ENCODE assay signal across 8 mouse cellular contexts in the genomic region with DNA sequence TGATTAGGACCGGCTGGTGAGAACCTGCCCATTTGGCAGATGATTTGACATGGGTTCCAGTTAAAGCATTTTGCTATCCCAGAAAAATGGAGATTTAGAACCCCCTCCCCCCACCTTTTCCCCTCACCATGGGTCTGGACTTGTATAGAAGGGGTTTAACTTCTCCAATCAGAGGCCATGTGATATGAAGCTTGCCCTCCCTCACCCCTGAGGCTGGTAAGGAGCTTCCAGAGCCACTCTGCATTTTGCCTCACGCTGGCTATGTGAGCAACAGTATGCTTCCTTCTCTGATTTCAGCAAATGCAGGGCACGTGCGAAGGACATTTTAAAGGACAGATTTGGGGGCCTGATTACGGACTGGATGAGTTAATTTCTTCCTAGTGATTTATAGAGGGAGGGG. TPM values are rescaled to one million over a fixed set of nuclear protein-coding genes. Genes with fewer than 3 reads are reported as not detected.
DNase-seq lines count a peak whose midpoint lies in the region; ATAC-seq and TF ChIP-seq lines count a peak whose summit lies in the region.

No protein-coding gene starts in this region.

- peaks cover 12% of the 10 kb centered on the region for H3K4me1 ChIP-seq in kidney, postnatal 0 days (replicated peaks; ENCODE audit: insufficient read depth, low read length)
- H3K4me1 ChIP-seq in embryonic fibroblast, embryonic 13.5 days (ENCODE audit: control insufficient read depth, insufficient read depth, low read length) = peaks cover 5% of the 10 kb centered on the region
- peaks cover 11% of the 10 kb centered on the region for H3K4me1 ChIP-seq in midbrain, embryonic 14.5 days (ENCODE audit: control insufficient read depth, insufficient read depth, low read length)

- no peaks in the 10 kb centered on the region for H3K9me3 ChIP-seq in kidney, postnatal 0 days (replicated peaks; ENCODE audit: low read length)
- H3K9me3 ChIP-seq in midbrain, embryonic 14.5 days (ENCODE audit: control insufficient read depth, low read length) = no peaks in the 10 kb centered on the region

- no peaks in the 10 kb centered on the region for H3K27me3 ChIP-seq in kidney, postnatal 0 days (ENCODE audit: insufficient read depth, low read length)
- H3K27me3 ChIP-seq in midbrain, embryonic 14.5 days (ENCODE audit: control insufficient read depth, insufficient read depth, low read length) = no peaks in the 10 kb centered on the region

- peak; percentile 16 for DNase-seq in embryo, embryonic 11 days
- no peak for DNase-seq in embryo, embryonic 9.5 days (ENCODE audit: extremely low spot score)
- DNase-seq in kidney, postnatal 0 days (ENCODE audit: low spot score) = no peak
- DNase-seq in kidney, adult 11 months = no peak
- no peak for DNase-seq in midbrain, embryonic 14.5 days
- no peak for DNase-seq in urinary bladder, postnatal 25 days (ENCODE audit: low spot score)
- no peak for DNase-seq in left cerebral cortex, adult 9 months (ENCODE audit: low spot score in 2 of 2)

- H3K27ac ChIP-seq in kidney, postnatal 0 days = no peak overlapping the region
- peak overlapping the region; percentile 13; the same call in 1 of the 2 replicates for H3K27ac ChIP-seq in embryonic fibroblast, embryonic 13.5 days (ENCODE audit: insufficient read depth, low read length)
- 0 out of 2 replicates have a peak overlapping the region, but pooled peaks have one; percentile 32 for H3K27ac ChIP-seq in midbrain, embryonic 14.5 days (replicated peaks; ENCODE audit: low read depth, low read length)

- TF ChIP-seq CTCF in kidney, postnatal 0 days (IDR thresholded peaks at IDR 0.05; ENCODE audit: low read depth) = no peak
- no peak for TF ChIP-seq CTCF in embryonic fibroblast, embryonic 13.5 days (IDR thresholded peaks at IDR 0.05; ENCODE audit: borderline replicate concordance, insufficient read depth, low read length)

- ATAC-seq in kidney, postnatal 0 days (replicated peaks; ENCODE audit: low FRiP score, low read depth) = peak; percentile 38
- ATAC-seq in midbrain, embryonic 14.5 days (ENCODE audit: low FRiP score, low TSS enrichment) = peak; percentile 47; the same call in 1 of the 2 replicates

- H3K9ac ChIP-seq in kidney, postnatal 0 days (ENCODE audit: low read depth, low read length) = no peak overlapping the region
- H3K9ac ChIP-seq in midbrain, embryonic 14.5 days (replicated peaks; ENCODE audit: low read length) = no peak overlapping the region

- H3K4me2 ChIP-seq in kidney, postnatal 0 days (ENCODE audit: low read length) = peak overlapping the region; percentile 26; the same call in 1 of the 2 replicates
- H3K4me2 ChIP-seq in midbrain, embryonic 14.5 days (ENCODE audit: low read length) = no peak overlapping the region

- no peak for TF ChIP-seq POLR2A in embryonic fibroblast, embryonic 13.5 days (IDR thresholded peaks at IDR 0.05; ENCODE audit: low read depth, low read length)

- no peak overlapping the region for H3K4me3 ChIP-seq in kidney, postnatal 0 days (replicated peaks; ENCODE audit: low read depth, low read length)
- no peak overlapping the region for H3K4me3 ChIP-seq in embryonic fibroblast, embryonic 13.5 days (ENCODE audit: insufficient read depth, low read length)
- no peak overlapping the region for H3K4me3 ChIP-seq in midbrain, embryonic 14.5 days (replicated peaks; ENCODE audit: low read depth, low read length)

- 45% methylated on average over 5 of the region's 5 CpGs for WGBS in kidney, postnatal 0 days
- 75% methylated on average over 5 of the region's 5 CpGs for WGBS in midbrain, embryonic 14.5 days

- no peaks in the 10 kb centered on the region for H3K36me3 ChIP-seq in kidney, postnatal 0 days (ENCODE audit: insufficient read depth, low read length)
- H3K36me3 ChIP-seq in midbrain, embryonic 14.5 days (ENCODE audit: control insufficient read depth, insufficient read depth, low read length) = no peaks in the 10 kb centered on the region

RNA-seq across cellular contexts. Expression of a gene that starts 43.5 kb away (rescaled TPM):
- 26.1 and 27.7 TPM in 2 replicates for polyA plus RNA-seq in kidney, postnatal 0 days (2015; fragmentation: Nextera tagmentation; extraction: Ambion mirVana)
- polyA plus RNA-seq in embryonic fibroblast, embryonic 13.5 days (2011; ENCODE audit: insufficient read length, low read depth, missing spikeins) = 6.2 and 6.6 TPM in 2 replicates
- polyA plus RNA-seq in midbrain, embryonic 14.5 days (2014; fragmentation: Nextera tagmentation; extraction: Ambion mirVana) = 4.8 and 6.6 TPM in 2 replicates
